Mouse (Mus musculus) erythroblast, embryonic 14.5 days (primary cell): ENCODE results near the gene 4921509C19Rik. TPM values are rescaled to one million over a fixed set of nuclear protein-coding genes. Genes with fewer than 3 reads are reported as not detected.
"Not testable (repeated sequence)": the region's sequence is repeated elsewhere in the genome, so short reads cannot be mapped to it uniquely, and the experiment has no call there.

Experiments
- H3K27me3 ChIP-seq: 2 replicates; pipeline ENCODE4 v1.6.1; 2012; ENCODE audit warnings: inconsistent platforms; ENCODE audit not compliant: control insufficient read depth
- H3K36me3 ChIP-seq: 2 replicates; pipeline ENCODE4 v1.6.1; 2012; ENCODE audit warnings: mild to moderate bottlenecking, inconsistent platforms; ENCODE audit not compliant: control insufficient read depth
- H3K4me1 ChIP-seq: 2 replicates; pipeline ENCODE4 v1.6.1; 2012; ENCODE audit warnings: inconsistent platforms; ENCODE audit not compliant: control insufficient read depth
- H3K4me3 ChIP-seq: replicated peaks from 2 replicates; pipeline ENCODE3; 2012; ENCODE audit warnings: moderate library complexity, mild to moderate bottlenecking, inconsistent platforms
- H3K9me3 ChIP-seq: 2 replicates; pipeline ENCODE4 v1.6.1; 2012; ENCODE audit warnings: low read length, inconsistent platforms, mixed read lengths; ENCODE audit not compliant: control insufficient read depth
- GATA1 ChIP-seq: IDR thresholded peaks from 2 replicates; pipeline ENCODE4 v1.6.1; 2012; ENCODE audit warnings: low read length, inconsistent platforms, mixed read lengths
- TAL1 ChIP-seq: IDR thresholded peaks from 3 replicates; pipeline ENCODE4 v1.6.1; 2012; ENCODE audit warnings: low read length, inconsistent platforms, mixed read lengths
- polyA plus RNA-seq: library from polyadenylated mRNA; stranded (reverse); fragments of >175 nt; gene quantifications from 2 replicates; pipeline ENCODE4 v1.2.3, GENCODE M21; 2012

Gene 4921509C19Rik
- polyA plus RNA-seq, 1 experiment: not detected

DNA sequence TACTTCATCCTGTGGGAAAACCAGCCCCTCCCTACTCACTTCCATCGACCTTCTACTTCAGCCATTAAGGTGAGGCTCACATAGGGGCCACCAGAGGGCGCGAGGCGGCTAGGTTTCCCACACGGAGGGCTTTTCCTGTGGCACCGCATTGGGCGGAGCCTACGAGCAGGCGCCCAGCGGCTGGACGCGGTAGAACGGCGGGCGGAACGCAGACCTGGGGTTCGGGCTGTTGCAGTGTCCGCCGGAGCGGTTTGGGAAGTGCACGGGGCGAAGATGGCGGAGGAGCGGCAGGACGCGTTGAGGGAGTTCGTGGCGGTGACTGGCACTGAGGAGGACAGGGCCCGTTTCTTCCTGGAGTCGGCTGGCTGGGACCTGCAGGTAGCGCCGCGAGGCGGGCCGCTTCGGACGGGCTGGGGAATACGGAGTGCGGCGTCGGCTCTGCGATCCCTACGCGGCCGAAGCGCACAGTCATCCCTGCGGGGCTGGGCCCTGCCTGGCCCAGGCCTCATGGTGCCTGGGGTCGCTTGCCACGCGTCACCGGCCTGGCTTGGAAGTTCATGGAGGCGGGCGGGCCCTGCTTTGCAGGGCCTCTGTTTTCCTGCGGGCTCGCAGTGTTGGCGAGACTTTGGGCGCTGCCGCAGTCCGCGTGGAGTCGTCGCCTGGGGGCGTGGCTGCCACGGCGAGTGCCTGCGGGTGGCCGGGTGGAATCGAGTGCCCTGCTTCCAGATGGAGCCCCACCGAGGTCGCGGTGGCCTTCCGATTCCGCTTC is 18.3 kb upstream of the 4921509C19Rik start, which contains the start of gene Nsfl1c:
Nsfl1c (plus strand) TSS at position 148 of the 769 bp plus-strand sequence.
- peaks cover 21% of the 10 kb centered on the region for H3K4me1 ChIP-seq
- no peak for TF ChIP-seq TAL1
- TF ChIP-seq GATA1: no peak
- H3K9me3 ChIP-seq: no peaks in the 10 kb centered on the region
- peaks cover 23% of the 10 kb centered on the region for H3K36me3 ChIP-seq
- H3K4me3 ChIP-seq: peak within 1 kb of the TSS; percentile 80
- peaks cover 5% of the 10 kb centered on the region; the same call in 1 of the 2 replicates for H3K27me3 ChIP-seq

DNA sequence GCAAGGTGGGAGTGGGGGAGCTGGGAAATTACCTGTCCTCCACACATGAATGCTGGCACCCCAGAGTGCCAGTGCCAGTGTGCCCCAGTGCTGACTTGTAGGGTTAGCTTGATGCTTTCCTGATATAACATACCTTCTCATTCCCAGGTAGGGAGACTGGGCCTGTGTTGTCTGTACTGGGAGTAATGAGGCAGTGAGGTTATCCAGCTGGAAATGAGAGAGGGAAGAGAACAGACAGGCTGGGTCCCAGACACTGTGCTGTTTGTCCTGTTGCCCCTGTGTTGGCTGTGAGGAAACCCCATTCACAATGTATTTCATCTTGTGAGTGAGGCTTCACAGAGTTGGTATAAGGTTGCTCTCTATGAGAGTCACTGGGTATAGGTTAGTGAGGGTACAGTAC is 10.5 kb upstream of the 4921509C19Rik start:
- H3K9me3 ChIP-seq: no peaks in the 10 kb centered on the region
- peaks cover 5% of the 10 kb centered on the region; the same call in 1 of the 2 replicates for H3K27me3 ChIP-seq
- TF ChIP-seq GATA1 (no peak), TAL1 (no peak)
- H3K4me1 ChIP-seq: no peaks in the 10 kb centered on the region
- H3K36me3 ChIP-seq: no peaks in the 10 kb centered on the region
- no peak overlapping the region for H3K4me3 ChIP-seq

- not testable (repeated sequence) for H3K9me3 ChIP-seq, H3K27me3 ChIP-seq, H3K4me3 ChIP-seq, H3K36me3 ChIP-seq, H3K4me1 ChIP-seq
Observed at GRCm38 (mm10) chr2:151434971-151435370, 41.0 kb downstream of the 4921509C19Rik start.

DNA sequence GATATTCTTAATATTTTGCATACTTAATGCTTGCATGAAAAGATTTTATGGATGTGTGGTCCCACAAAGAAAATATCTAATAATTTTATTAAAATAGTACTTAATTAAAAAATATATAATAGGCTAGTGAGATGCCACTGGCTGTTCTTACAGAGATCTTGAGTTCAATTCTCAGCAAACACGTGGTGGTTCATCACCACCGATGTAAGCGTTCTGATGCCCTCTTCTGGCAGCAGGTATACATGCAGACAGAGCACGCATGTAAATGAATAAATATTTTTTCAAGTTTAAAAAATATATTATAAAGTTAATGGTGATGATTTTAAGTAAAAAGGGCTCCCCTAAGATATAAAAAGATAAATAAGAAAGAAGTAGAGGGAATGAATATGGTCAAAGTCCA is 41.8 kb downstream of the 4921509C19Rik start:
- not testable (repeated sequence) for H3K36me3 ChIP-seq, H3K4me3 ChIP-seq, H3K27me3 ChIP-seq, H3K9me3 ChIP-seq, H3K4me1 ChIP-seq

Other genes with a start within 250 kb of the 4921509C19Rik start
- 5.2 and 6.0 TPM in 2 replicates for gene Nsfl1c, start 18.0 kb upstream of the 4921509C19Rik start, polyA plus RNA-seq
- gene Fkbp1a, start 66.3 kb upstream of the 4921509C19Rik start, polyA plus RNA-seq: 3.4 and 4.3 TPM in 2 replicates
- not detected in 2 replicates for gene Sdcbp2, start 96.5 kb upstream of the 4921509C19Rik start, polyA plus RNA-seq
- not detected in 2 replicates for gene Snph, start 156.4 kb upstream of the 4921509C19Rik start, polyA plus RNA-seq
- not detected in 2 replicates for gene Rad21l, start 192.4 kb upstream of the 4921509C19Rik start, polyA plus RNA-seq
- not detected in 2 replicates for gene Tmem74b, start 225.9 kb upstream of the 4921509C19Rik start, polyA plus RNA-seq